Mouse (Mus musculus) layer of hippocampus, adult 18-20 months (tissue): ENCODE results near the gene Gnaq. TPM values are rescaled to one million over a fixed set of nuclear protein-coding genes. Genes with fewer than 3 reads are reported as not detected.

ENCODE experiments used
- DNase-seq, 2 experiments: peaks; one replicate each; pipeline ENCODE4 v3.0.0; 2022; ENCODE audit warnings: low spot score in 2 of 2
- total RNA-seq, 2 experiments: library from RNA; stranded (reverse); gene quantifications; 2 replicates each; pipeline ENCODE4 v1.2.3; 2021

Gene Gnaq
- total RNA-seq, 2 experiments from 2014 or later, result 189 to 204 TPM

DNA sequence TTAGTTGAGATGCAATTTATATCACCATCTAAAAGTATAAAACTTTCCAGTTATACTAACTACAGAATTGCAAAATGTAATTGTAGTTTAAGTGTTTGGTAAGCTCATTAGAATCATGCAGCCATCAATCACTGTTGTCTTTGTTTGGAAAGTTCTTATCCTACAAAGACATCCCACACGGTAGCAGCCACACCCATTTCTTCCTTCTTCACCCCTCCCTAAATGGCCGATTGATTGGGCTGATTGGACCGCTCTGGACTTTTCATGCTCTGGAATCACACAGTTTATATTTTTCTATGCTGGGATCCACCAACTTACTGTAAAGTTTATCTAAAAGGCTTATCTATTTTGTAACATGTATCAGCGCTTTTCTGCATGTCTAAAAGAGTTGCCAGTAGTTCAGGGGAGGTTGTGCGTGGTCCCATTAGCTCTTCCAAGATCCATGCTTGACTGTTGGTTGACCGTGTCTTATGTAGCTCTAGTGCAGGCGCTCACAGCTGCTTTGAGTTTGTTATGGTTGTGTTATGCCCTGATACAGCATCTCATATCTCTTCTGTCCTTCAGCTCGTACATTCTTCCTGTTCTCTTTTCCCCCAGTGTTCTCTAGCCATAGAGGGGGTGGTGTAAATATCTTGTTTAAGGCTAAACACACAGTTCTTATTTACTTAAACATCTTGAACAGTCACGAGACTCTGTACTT lies 56.6 kb downstream of the Gnaq start:
- no peak for DNase-seq

DNA sequence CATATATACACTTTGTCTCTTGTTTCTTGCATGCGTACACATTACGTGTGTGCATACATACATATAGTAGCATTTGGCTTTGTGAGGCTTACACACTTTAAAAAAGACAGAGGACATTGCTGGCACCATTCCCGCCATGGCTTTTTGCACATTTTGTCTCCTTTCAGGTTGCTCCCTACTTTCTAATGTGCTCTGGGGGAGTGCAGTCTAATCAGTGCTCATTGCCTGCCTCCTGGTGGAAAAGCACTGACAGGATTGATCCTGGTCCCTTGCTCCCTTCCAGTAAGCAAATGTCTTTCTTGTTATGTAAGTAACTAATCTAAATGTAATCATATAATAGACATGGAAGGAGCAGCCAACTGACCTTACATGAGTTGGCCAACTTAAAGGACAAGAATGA lies 65.5 kb downstream of the Gnaq start:
- peak in 1 of 2 experiments; percentile 69 for DNase-seq

DNA sequence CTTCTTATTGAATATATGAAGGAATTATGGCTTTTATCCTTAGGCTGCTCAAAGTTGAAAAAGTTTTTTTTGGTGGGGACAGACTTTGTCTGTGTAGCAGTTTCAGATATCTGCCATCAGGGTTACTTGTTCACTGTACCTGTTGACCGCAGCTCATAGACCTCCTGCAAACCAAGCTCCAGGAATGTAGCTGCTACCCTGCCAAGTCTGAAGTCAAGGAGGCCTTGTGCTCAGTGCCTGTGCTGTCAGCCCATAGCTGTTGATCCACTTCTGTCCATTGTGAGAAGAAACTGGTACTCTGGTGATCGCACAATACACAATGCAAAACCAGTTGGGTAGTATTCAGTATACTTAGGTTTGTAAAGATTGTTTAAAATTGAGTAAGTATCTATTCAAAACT lies 68.7 kb downstream of the Gnaq start:
- DNase-seq, result no peak

DNA sequence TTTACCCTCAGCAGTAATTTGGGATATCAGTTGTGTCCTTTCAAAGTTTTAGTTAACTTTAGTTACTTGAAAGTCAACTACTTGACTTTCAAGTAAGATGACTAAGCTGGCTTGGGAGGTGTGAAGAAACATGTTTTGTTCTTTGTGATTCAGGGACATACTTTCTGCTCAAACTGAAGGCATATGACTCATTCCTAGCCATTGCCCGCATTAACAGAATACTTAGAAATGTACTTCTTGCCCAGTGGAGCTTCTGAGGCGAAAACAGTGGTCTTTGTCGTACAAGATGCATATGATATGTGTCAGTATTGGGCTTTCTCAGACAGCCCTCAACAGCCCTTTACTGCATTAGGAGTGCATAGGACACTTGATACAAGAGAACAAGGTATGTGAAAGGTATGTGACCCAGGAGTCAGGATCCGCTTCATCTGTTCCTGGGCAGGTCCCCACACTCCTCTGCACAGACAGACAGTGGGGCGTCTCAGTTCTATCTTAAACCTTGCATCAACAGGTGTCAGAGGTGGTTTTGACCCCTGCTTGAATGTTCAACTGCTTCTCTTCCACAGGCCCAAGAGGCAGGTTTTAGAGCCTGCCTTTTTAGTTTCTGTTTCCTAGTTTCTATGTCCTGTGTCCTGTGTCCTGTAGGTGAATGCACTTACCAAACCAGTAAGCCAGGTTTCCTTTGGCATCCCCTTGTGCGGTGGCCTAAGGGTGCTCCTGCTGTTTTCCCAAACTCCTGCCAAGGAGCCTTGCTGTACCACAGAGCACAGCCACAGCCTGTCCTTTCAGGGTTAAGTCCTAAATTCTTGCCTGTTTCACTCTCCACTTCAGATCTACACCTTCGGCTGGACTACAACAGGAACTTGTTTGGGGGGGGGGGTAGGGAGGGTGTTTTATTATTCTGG lies 72.4 kb downstream of the Gnaq start:
- no peak for DNase-seq

DNA sequence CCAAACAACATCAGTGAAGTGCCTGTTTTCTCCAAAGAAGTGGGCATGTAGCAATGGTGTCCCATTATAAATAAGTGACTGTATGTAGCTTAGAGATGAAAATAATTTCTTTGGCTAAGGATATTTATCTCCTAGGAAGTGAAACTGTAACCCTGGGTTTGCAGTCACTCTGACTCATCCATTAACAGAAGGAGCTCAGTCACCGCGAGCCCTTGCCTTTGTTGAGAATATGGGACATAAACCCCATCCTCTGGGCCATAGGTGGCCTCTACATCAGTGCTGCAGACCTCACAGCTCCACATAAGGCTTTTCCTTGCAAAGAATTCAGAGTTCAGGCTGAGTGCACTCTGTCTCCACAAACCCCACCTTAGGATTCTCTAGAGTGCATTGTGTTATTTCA lies 77.0 kb downstream of the Gnaq start:
- DNase-seq, result no peak

DNA sequence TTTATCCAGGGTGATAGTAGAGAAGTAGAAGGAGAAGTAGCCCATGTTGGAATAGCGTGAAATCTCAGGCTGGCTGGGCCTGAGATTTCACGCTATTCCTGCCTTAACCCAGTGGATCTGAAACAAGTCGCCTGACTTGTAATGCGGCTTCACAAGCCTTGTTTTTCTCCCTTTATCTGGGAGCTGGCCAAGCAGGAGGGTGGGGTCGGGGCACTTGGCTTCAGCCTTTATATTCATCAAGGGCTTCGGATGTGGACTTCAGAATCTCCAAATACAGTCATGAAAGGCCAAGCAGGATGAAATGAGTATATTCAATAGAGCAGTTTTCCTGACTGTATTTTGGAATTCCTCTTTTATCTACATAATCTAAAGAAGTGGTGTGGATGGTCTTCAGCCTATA lies 82.3 kb downstream of the Gnaq start:
- no peak for DNase-seq

DNA sequence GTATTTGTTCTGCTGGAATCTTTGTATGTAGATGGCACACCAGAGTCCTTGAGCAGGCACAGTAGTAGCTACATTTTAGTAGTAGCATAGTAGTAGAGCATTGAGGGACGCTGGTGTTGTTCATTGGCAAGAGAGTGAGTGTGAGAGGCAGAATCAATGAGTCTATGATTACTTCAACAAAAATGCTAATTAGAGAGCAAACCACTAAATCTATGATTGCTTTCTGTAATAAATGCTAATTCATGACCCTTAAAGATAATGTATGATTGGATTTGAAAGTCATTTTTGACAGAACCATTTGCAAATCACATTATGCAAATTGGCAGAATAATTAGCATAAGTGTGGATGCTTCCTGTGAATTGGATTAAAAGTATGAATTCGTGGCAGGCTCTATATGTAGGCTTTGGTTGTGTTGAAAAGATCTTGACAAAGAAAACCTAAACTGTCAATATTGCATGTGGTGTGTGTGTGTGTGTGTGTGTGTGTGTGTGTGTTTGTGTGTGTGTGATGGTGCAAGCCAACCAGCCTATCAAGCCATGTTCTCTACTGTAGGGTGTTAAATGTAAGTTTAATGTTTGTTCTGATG lies 82.9 kb downstream of the Gnaq start:
- DNase-seq, result no peak

DNA sequence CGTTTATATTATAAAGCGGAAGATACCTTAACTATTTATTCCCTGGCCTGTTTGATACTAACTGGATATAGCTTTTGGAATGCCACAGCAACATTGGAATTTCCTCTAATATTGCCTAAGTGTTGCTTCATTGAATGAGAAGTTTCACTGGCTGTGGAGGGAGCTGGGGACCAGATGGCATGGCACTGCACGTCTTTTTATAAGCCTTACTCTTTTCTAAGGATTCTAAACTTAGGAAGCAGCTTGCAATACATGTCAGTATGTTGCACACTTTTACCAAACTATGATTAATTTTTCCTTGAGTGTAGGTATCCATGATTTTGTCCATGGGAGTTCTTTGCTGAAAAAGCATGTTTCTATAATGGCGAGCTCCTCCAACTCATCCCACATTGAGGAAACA lies 87.3 kb downstream of the Gnaq start:
- peak in 1 of 2 experiments; percentile 39 for DNase-seq

DNA sequence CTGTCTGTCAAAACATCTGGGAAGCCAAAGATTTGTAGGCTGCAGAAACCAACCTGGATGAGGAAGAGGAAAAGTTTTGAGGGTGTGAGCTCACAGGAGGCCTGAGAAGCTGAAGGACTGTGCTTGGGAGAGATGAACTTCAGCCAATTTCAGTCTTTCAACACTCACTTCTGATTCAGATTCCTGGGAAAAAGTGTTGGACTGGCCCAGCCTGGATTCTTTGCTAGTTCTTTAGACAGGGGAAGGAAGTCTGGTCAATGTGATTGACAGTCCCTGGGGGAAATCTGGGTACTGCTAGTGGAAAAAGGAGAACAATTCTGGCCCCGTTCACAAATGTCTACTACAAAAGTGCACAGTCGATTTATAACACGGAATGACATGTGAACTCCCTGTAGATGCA lies 89.9 kb downstream of the Gnaq start:
- no peak for DNase-seq

DNA sequence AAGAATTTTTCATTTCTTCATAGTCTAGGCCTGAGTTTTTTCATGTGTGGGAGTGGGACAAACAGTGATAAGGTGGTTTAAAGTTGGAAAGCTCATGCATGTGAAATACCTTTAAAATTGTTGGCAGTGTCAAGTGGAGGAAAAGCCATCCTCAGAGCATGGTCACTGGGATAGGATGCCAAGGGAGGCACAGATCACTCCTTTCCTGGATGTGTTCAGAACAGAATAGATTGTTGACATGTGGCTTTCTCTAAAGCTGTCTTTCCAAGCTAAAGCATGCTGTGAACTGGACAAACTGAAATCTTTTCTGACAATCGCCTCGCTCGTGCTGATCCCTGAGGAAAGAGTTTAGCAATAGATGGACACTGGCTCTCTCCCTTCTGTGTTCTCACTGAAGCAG lies 90.5 kb downstream of the Gnaq start:
- no peak for DNase-seq

DNA sequence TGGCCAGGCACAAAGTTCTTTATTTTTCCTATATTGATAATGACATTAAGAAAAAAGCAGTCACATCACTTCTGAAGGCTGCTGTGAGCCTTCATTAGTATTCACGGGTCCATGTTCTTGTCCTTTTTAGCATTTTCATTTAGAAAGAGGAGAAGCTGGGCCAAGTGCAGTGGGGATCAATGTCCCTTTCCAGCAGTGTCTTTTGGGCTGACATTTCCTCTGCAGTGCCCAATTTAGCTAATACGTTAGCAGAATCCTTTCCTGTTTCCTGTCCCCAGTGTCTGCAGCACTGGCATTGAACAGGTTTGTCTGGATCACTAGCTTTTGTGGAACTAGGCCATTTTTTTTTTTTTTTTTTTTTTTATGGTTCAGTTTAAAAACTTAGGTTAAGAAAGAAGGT lies 92.2 kb downstream of the Gnaq start:
- DNase-seq, result no peak

DNA sequence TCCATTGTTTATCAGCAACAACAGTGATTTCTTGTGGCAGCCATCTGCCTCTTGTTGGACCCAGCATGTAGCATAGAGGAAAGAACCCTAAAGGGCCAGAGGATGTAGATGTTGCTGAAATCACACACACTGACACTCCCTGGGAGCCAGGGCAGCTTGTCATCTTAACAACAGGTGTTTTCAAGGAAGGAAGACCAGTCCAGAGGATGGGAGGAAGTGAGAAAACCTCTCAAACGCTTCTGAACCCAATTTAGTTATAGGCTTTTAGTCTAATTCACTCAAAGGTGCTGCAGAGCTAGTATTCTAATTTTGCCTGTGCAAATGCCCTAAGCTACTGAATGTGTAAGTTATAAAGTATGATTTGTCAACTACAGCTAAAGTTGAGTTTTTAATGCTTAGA lies 99.0 kb downstream of the Gnaq start:
- DNase-seq, result no peak

DNA sequence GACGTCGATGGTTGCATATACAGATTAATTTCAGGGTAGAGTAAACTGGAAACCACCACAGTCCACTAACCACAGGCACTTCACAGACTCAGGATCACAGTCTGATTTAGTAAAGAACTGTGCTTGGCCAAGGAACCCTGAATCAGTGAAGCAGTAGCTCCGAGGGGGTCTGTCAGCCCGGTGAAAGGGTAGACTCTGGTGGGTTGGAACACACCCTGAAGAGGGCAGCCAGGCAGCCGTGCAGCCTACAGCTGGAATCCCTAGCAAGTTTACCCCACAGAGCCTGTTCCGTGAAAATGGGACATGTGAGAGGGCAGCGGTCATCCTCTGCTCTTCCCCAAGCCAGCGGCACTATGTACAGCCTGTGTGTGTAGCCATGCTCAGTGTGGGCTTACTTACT lies 103.0 kb downstream of the Gnaq start:
- DNase-seq, result no peak

DNA sequence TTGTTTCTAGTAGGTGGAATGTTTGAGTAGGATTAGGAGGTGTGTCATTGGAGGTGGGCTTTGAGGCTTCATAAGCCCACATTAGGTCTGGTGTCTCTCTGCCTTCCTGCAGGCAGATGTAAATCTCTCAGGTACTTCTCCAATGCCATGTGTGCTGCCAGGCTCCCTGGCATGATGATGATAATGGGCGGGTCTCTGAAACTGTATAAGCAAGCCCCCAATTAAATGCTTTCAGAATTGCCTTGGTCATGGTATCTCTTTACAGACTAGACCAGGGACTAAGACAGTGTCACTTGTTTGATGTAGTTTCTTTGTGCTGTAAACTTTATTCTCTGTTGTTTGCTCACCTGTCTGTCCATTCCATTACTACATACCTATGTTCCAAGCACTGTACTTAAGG lies 104.4 kb downstream of the Gnaq start:
- no peak for DNase-seq

DNA sequence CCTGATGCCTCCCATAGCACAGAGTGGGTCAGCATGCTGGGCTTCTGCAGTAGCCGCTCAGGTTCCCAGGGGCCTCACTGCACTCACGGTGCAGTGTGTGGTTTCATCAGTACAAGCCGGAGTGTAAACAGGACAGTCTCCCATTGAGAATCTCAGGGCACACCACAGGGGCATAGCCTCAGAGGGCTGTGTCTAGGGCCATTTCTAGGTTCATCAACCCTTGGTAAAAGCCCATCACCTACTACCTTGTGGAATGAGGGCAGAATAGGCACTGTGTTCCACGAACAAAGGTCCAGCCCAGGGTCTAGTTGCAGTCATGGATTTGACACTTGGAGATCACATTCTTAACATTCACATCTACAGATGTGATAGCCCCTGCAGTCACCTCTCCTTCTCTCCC lies 105.4 kb downstream of the Gnaq start:
- no peak for DNase-seq

DNA sequence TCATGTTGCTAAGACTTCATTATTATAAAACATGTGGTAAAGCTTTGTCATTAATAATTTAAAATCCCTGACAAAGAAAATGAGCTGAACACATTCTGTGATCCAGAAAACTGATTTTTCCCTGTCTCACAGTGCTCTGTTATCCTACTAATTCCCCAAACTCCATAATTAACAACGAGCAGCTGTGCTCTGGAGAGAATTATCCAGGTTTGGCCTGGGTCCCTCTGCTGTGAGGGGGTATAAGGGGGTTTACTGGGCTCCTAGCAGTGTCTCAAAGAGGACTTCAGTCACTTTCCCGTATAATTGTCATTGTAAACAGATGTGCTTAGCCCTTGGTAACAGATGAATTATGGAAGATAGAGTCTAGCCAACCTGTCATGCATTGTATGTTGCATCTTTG lies 105.9 kb downstream of the Gnaq start:
- no peak for DNase-seq

DNA sequence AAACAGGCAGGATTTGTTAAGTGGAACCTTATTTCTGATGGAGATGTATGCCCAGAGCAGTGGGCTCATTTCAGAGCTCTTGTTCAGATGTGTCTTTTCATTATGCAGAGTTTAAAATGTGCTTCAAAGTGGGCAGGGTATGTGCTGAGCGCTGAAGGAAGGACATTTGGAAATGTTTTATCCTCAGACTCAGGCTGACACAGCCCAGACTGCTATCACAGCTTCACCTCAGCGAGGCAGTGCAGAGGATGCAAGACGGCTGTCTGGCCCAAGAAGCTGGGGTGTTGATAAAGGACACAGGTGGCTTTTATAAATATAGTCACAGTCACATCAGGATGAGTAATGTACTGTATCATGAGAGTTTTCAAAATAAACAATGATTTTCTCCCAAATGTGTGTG lies 110.1 kb downstream of the Gnaq start:
- no peak for DNase-seq

DNA sequence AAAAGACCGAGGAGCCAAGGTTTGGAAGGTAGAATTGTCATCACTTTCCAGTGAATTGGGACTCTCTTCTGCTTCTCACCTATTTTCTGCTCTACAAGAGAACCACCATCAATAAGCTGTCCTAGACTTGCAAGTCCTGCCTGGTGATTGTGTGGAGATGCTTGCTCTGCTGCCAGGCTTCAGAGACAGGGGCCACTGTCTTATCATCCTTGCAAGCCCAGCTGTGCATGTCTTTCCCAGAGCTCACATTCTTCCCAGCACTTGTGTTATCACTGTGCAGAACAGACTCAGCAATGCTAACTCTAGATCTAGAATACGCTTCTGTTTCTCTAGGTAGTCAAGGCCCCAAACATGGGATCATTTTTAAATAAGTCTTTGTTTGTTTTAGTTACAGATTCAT lies 116.4 kb downstream of the Gnaq start:
- no peak for DNase-seq

DNA sequence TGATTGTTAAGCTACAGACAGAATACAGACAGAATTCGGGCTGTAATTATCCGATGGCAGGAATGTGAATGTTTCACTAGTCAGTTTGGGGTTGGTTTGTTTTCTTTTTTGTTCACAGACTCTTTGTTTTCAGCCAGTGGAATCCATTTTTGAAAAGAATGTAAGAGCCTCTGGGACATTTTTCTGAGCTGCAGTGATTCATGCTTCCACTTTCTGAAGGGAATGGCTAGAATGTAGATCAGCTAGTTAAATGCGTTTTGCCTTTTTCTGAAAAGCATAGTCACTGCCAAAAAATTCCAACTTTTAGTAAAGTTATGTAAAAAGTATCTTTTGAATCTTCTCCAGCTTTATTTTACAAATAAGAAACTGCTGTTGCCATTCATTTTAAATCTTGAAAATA lies 118.3 kb downstream of the Gnaq start:
- no peak for DNase-seq

DNA sequence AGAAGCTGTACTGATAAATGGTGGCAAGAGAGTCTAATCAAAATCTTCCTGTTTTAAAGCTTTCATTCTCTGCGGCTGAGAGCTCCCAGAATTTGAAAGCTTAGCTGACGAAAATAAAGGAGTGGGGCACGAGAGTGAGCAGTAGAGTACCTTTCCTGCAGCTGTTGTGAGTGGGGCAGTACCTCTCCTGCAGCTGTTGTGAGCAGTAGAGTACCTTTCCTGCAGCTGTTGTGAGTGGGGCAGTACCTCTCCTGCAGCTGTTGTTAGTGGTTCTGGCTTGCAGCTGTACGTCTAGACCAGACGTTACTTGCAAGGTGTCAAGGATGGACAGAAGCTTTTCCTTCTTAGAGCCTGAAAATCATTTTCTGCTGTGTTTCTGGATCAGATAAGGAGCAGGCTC lies 119.2 kb downstream of the Gnaq start:
- DNase-seq, result no peak

DNA sequence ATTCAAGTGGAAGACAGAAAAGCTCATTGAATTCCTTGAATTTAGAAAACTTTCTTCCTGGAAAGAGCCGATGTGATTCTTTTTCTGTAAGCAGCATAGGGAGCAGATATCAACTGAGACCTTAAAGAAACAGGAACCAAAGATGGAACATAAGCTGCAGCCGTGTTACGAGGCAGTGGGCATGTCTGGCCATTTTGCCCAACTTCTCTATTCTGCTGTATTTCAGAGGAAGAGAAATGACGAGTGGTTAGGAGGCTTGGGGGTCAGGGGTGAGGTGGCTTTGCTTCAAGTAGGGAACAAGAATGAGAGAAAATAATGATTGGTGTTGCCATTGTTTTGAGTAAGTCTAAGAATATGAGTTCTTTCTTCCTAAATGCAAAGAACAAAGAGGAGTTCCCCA lies 120.1 kb downstream of the Gnaq start:
- DNase-seq, result no peak

DNA sequence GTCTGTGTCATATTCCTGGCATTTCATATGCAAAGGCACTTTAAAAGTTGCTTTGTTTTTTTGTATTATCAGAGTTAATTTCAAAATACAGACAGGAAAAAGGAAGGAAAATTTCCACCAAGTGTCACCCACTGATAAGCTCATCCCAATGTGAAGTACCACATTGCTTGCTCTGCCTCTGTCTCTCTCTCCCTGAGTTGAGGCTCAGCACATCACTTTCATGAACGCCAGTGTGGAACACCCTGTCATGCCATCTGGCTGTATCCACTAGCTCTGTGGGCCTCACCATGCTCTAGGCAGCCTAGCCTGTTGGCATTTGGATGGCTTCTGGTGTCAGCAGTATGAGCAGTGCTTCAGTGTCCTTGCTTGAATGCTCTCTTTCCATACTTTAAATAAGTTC lies 122.2 kb downstream of the Gnaq start:
- DNase-seq, result peak; percentile 34 to 71
